ENCODE assay signal across 8 mouse cellular contexts in genomic region chr1:134344005-134344950, GRCm38 (mm10). TPM values are rescaled to one million over a fixed set of nuclear protein-coding genes. Genes with fewer than 3 reads are reported as not detected.
DNase-seq lines count a peak whose midpoint lies in the region; ATAC-seq and TF ChIP-seq lines count a peak whose summit lies in the region.

No protein-coding gene starts in this region.

- peaks cover 15% of the 10 kb centered on the region; the same call in 1 of the 2 replicates for H3K27me3 ChIP-seq in G1E (ENCODE audit: insufficient read depth, low read length)
- H3K27me3 ChIP-seq in hindbrain, embryonic 16.5 days (replicated peaks; ENCODE audit: control insufficient read depth, insufficient read depth, low read length), result no peaks in the 10 kb centered on the region

- peak overlapping the region; percentile 79 for H3K27ac ChIP-seq in hindbrain, embryonic 16.5 days (ENCODE audit: low read depth, low read length)

- peaks cover 11% of the 10 kb centered on the region for H3K4me1 ChIP-seq in G1E (ENCODE audit: insufficient read depth, low read depth, low read length)
- H3K4me1 ChIP-seq in hindbrain, embryonic 16.5 days (ENCODE audit: control insufficient read depth, insufficient read depth, low read depth, low read length), result peaks cover 12% of the 10 kb centered on the region

- H3K4me2 ChIP-seq in hindbrain, embryonic 16.5 days (ENCODE audit: low read length), result peak overlapping the region; percentile 70

- no peak for ATAC-seq in G1E (ENCODE audit: extremely low read depth, insufficient number of reproducible peaks, low FRiP score, poor library complexity, severe bottlenecking)
- peak; percentile 95 for ATAC-seq in hindbrain, embryonic 16.5 days

- H3K9me3 ChIP-seq in G1E (replicated peaks), result peaks cover 5% of the 10 kb centered on the region; the same call in 1 of the 2 replicates
- no peaks in the 10 kb centered on the region for H3K9me3 ChIP-seq in hindbrain, embryonic 16.5 days (ENCODE audit: control insufficient read depth, low read length)

- 1% methylated on average over 53 of the region's 54 CpGs for WGBS in hindbrain, embryonic 16.5 days

- peak overlapping the region; percentile 70 for H3K9ac ChIP-seq in hindbrain, embryonic 16.5 days (ENCODE audit: low read depth, low read length)

- peaks cover 47% of the 10 kb centered on the region for H3K36me3 ChIP-seq in G1E (replicated peaks)
- H3K36me3 ChIP-seq in hindbrain, embryonic 16.5 days (ENCODE audit: control insufficient read depth, insufficient read depth, low read length), result peaks cover 11% of the 10 kb centered on the region

- peak overlapping the region; percentile 16; the same call in 1 of the 2 replicates for H3K4me3 ChIP-seq in G1E (ENCODE audit: low read depth, low read length)
- H3K4me3 ChIP-seq in hindbrain, embryonic 16.5 days (ENCODE audit: low read length), result peak overlapping the region; percentile 54

- DNase-seq in G1E (ENCODE audit: low spot score), result no peak
- DNase-seq in cerebellum, postnatal 10 days, result peak; percentile 97
- DNase-seq in frontal cortex, postnatal 10 days (ENCODE audit: low spot score in 2 of 2), result peak; percentile 84 to 87
- DNase-seq in layer of hippocampus, postnatal 36 days, result peak; percentile 82 to 85
- DNase-seq in lung, postnatal 14 days, result peak; percentile 71
- DNase-seq in ovary, postnatal 36 days (ENCODE audit: low spot score), result peak; percentile 75
- DNase-seq in thymus, postnatal 10 days (ENCODE audit: low spot score in 2 of 2), result peak; percentile 59 to 69

- no peak for TF ChIP-seq CTCF in G1E (IDR thresholded peaks at IDR 0.05; ENCODE audit: low read depth, low read length)

RNA-seq across cellular contexts. Expression of gene Ppfia4, which starts 11.6 kb away (rescaled TPM):
- total RNA-seq in G1E (2014; fragmentation: Nextera tagmentation) (not detected in 2 replicates), G1E (2017) (0.05 TPM in 1 of 2 replicates, not detected in the other)
- 0.13 and 0.20 TPM in 2 replicates for polyA plus RNA-seq in G1E (2012)
- 32.0 and 34.0 TPM in 2 replicates for polyA plus RNA-seq in hindbrain, embryonic 16.5 days (2015; fragmentation: Nextera tagmentation; extraction: Ambion mirVana)
- 10 to 100 TPM; 68.8 to 70.0 TPM for total RNA-seq in layer of hippocampus, postnatal 36 days (2021)

RNA-seq across cellular contexts. Expression of gene Tmem183a, which starts 17.5 kb away (rescaled TPM):
- 65.9 and 81.3 TPM in 2 replicates for total RNA-seq in G1E (2014; fragmentation: Nextera tagmentation)
- 84.9 and 94.0 TPM in 2 replicates for total RNA-seq in G1E (2017)
- polyA plus RNA-seq in G1E (2012), result 37.8 and 49.1 TPM in 2 replicates
- 132 TPM in 2 replicates for polyA plus RNA-seq in hindbrain, embryonic 16.5 days (2015; fragmentation: Nextera tagmentation; extraction: Ambion mirVana)
- 10 to 100 TPM; 70.5 to 75.0 TPM for total RNA-seq in layer of hippocampus, postnatal 36 days (2021)

RNA-seq across cellular contexts. Expression of gene 4933406M09Rik, which starts 41.5 kb away (rescaled TPM):
- total RNA-seq in G1E (2014; fragmentation: Nextera tagmentation) (not detected in 2 replicates), G1E (2017) (0.06 and 0.16 TPM in 2 replicates)
- polyA plus RNA-seq in G1E (2012), result not detected in 2 replicates
- polyA plus RNA-seq in hindbrain, embryonic 16.5 days (2015; fragmentation: Nextera tagmentation; extraction: Ambion mirVana), result 0.09 TPM in 1 of 2 replicates, not detected in the other
- total RNA-seq in layer of hippocampus, postnatal 36 days (2021), result not detected

RNA-seq across cellular contexts. Expression of gene Myog, which starts 54.5 kb away (rescaled TPM):
- total RNA-seq in G1E (2014; fragmentation: Nextera tagmentation) (not detected in 2 replicates), G1E (2017) (not detected in 2 replicates)
- not detected in 2 replicates for polyA plus RNA-seq in G1E (2012)
- 6.4 TPM in 1 of 2 replicates, not detected in the other for polyA plus RNA-seq in hindbrain, embryonic 16.5 days (2015; fragmentation: Nextera tagmentation; extraction: Ambion mirVana)
- not detected for total RNA-seq in layer of hippocampus, postnatal 36 days (2021)

Comparison
In these comparisons a context has a peak if more than half of its experiments do, and no peak if none do; other contexts are left out.
1. RNA of gene Ppfia4, which starts 11.6 kb away (total RNA-seq): 68.8 to 70.0 TPM in layer of hippocampus, postnatal 36 days; 0.05 TPM in G1E; every median in the first group is over 10 times any median in the second.